Mouse (Mus musculus): Measurements from ENCODE around the gene Ak5.

The Ak5 gene

DNA sequence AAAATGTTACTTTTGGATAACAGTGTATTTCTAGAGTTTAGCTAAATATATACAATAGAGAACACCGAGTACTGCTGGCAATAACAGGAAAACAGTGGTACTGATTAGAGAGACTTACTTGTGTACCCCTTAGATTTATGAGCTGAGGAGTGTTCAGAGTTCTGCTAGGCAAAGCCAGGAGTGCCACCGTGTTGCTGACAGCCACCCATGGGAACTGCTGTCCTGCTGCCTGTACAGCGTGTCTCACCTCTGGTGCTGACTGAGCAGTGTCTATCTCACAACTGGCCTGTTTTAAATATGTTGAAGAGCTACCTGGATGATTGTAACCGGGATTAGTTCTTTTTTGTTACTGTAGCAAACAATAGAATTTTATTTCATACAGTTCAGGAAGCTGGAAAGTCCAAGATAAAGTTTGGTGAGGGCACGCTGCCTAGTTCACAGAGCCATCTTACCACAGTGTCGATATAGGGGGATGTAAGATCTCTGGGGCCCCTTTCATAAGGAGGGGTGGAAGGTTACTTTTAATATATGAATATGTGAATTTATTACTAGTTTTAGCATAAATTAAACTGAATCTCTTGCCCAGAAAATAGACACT, 103.5 kb downstream of the Ak5 start:
- DNase-seq (ENCODE audit: low spot score in 2 of 2): peak in 1 of 2 experiments; percentile 4

DNA sequence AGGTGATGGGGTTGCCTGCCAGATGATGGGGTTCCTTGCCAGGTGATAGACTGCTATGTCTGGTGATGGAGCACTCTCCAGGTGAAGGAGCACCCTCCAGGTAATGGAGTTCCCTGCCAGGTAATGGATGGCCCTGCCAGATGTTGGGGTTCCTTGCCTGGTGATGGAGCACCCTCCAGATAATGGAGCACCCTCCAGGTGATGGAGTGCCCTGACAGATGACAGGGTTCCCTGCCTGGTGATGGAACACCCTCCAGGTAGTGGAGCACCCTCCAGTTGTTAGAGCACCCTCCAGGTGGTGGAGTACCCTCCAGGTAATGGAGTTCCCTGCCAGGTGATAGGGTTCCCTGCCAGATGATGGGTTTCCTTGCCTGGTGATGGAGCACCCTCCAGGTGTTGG, 104.3 kb downstream of the Ak5 start:
- peak in 1 of 2 experiments; percentile 18 for DNase-seq (ENCODE audit: low spot score in 2 of 2)

DNA sequence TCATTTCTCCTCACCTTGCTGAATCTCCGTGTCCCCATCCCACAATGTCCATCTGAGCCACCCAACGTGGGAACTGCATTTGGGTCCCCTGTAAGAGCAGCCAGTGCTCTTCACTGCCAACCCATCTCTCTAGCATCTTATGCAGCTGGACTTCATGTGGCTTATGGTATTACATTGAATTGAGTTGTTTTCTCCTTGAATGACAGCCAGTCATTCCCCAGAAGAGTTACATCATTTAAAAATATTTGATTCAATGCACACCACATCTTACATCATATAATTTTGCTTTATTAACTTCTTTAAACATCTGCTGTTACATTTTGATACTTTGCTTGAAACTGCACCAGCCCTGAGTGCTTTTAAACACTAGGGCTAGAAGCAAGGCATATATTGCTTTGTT, 106.5 kb downstream of the Ak5 start:
- peak in 1 of 2 experiments; percentile 4 for DNase-seq (ENCODE audit: low spot score in 2 of 2)

DNA sequence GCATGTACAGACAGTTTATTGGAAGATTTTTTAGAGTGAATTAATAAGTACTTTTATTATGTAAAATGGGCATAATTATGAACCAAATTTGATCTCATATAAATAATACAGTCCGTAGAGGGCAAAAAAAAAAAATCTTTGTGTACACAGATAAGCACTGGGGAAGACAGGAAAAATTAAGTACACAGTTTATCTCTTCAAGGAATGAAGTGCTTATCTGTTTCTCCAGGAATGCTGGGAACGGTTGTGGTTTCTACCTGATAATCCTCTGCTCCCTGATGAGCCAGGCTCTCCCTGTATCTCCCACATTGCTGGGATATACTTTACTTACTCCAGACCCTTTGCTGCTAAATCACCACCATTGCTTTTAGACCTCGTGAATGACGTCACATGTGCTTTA, 108.9 kb downstream of the Ak5 start:
- DNase-seq (ENCODE audit: low spot score in 2 of 2): no peak

DNA sequence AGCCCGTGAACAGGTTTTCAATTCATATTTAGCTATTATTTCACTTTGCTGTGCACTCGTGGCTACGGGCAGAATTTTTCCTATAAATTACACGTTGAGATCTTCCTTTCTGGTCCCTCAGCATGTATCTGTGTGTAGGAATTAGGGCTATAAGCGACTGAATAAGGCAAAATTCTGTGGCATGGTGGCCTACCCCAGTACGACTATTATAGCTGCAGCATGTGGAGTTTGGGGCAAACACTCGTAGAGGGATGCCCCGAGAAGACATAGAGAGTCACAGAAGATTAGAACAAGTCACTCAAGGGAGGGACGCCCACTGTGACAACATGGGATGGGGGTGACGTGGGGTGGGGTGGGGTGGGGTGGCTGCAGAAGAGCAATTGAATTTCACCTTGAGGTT, 110.1 kb downstream of the Ak5 start:
- DNase-seq (ENCODE audit: low spot score in 2 of 2): no peak

DNA sequence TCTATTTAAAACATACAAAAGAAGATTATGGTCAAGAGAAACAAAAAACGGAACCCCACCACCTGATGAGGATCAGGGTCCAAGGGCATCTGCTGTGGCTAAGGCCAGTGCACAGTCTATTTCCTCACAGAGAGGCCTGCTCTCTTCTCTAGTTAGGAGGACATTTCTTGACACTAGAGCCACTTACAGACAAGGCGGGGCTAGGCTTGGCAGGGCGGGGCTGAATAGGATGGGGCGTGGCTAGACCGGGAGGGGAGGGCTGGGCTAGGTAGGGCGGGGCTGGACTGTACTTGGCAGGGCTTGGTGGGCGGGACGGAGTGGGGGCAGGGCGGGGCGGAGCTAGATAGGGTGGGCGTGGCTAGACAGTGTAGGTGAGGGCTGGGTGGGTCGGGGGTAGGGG, 110.5 kb downstream of the Ak5 start:
- DNase-seq (ENCODE audit: low spot score in 2 of 2): no peak

DNA sequence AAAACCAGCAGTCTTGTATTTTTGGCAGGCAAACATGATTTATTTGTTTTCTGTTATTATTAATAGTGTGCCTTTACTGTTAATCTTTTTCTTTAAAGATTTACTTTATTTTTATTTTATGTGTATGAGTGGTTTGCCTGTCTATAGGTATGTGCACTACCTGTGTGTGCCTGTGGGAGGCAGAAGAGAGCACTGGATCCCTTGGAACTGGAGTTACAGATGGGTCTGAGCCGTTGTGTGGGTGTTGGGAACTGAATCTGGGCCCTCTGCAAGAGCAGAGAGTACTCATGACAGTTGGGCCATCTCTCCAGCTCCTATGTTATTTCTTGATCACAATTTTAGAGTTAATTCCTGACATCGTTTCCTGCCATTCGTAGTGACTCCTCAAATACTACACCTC, 111.2 kb downstream of the Ak5 start:
- DNase-seq (ENCODE audit: low spot score in 2 of 2): no peak

DNA sequence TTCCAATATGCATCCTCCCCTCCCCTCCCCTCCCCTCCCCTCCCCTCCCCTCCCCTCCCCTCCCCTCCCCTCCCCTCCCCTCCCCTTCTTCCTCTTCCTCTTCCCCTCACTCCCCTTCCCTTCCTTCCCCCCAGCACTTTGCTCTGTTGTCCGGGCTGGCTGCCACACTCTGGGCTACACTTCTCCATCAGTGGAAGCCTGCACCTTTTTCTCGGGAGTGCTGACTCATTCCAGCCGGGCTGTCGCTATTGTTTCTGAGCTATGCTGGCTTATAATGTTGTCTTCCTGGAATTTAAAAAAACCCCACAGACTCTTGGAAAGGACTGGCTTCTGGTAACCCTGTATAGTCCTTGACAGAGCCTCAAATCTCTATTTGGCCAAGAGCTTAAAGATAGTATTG, 111.7 kb downstream of the Ak5 start:
- DNase-seq (ENCODE audit: low spot score in 2 of 2): peak in 1 of 2 experiments; percentile 47

DNA sequence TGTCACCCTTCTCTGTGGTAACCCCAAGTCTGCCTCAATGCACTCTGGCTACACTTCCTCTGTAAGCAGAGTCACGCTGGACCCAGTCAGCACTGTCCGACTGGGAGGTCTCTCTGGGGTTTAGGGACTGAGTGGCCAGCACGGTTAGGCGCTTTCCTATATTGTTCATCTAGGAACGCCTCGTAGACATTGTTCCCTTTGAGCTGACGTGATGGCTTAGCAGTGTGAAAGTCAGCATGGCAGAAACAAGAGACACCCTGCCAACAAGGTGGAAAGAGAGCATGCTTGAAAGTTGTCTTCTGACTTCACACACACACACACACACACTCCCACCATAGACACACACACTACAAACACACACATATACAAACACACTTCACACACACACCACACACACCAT, 112.9 kb downstream of the Ak5 start:
- no peak for DNase-seq (ENCODE audit: low spot score in 2 of 2)

DNA sequence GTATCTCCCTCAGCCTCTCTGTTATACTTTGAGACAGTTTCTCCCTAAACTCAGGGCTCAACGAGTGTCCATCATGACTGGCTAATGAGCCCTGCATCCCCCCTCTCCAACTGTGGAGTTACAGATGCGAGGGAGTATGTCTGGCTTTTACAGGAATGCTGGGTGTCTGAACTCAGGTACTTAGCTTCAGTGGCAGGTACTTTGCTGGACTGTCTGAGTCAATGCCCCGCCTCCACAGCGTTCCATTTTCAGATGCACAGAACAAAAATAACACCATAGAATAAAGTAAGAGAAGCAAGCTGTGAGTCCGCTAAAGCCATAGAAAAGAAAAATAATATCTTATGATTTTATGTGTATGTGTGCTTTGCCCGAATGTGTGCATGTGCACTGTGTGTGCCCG, 113.8 kb downstream of the Ak5 start:
- DNase-seq (ENCODE audit: low spot score in 2 of 2): no peak

DNA sequence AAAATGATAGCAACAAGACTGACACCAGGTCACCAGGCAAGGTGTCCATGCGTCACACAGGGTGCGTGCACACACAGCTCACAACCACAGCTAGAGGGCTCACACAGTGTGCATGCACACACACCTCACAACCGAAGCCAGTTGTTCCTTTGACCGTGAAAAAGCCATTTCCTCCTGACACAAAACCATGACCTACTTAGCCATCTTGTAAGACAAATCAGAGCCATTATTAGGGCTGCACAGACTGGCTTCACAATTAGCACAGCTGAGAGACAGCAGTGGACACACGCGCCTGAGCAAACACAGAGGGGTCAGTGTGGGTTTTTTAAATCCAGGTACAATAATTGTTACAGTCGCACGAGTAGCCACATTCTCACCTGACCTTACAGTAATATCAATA, 115.5 kb downstream of the Ak5 start:
- DNase-seq (ENCODE audit: low spot score in 2 of 2): no peak

DNA sequence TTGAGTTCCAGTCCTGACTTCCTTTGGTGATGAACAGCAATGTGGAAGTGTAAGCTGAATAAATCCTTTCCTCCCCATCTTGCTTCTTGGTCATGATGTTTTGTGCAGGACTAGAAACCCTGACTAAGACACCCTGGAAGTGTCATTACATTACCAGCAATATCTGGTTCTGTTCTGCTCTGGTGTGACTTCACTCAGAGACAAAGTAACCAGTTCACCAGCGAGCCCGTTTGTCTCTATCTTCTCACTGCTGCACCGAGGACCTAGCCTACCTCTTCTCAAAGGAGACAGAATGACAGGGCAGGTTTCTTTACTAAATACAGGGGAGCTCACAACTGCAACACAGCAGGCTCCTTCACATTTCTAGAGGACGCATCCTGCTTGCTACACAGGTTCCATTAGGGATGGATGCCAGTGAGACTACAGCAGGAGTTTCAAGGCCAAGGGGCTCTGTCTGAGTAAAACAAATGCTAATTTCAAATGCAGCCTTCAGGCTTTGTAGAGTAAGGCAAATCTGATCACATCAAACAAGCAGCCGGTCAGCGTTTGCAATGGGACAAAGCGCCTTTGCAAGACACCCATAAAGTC, 117.5 kb downstream of the Ak5 start:
- no peak for DNase-seq (ENCODE audit: low spot score in 2 of 2)

DNA sequence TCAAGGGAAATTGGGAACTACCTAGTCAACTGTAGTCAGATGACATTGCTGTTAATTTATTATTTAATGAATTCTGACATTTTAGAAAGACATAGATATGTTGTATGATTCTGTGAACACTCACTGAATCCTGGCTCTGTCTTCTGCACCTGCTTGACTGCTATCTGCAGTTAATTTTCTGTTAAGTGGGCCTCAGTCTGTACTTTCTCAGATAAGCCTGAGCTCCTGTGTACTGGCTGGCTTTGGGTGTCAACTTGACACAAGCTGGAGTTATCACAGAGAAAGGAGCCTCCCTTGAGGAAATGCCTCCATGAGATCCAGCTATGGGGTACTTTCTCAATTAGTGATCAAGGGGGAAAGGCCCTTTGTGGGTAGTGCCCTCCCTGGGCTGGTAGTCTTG, 118.1 kb downstream of the Ak5 start:
- DNase-seq (ENCODE audit: low spot score in 2 of 2): no peak

DNA sequence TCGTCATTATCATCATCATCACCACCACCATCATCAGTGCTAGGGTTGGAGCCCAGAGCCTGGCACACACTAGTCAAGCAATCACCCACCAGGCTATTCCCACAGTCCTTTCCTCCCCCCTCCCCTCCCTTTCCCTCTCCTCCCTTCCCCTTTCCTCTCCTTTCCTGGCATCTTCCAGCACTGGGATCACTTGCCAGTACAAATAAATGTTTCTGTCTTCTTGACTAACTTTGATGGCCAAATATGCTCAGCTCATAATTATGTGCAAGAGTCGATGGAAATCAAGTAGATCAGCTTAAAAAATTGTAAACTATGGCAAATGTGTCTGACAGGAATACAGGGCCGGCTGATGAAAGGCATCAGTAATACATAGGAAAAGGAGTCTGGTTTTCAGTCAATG, 123.2 kb downstream of the Ak5 start:
- DNase-seq (ENCODE audit: low spot score in 2 of 2): no peak

DNA sequence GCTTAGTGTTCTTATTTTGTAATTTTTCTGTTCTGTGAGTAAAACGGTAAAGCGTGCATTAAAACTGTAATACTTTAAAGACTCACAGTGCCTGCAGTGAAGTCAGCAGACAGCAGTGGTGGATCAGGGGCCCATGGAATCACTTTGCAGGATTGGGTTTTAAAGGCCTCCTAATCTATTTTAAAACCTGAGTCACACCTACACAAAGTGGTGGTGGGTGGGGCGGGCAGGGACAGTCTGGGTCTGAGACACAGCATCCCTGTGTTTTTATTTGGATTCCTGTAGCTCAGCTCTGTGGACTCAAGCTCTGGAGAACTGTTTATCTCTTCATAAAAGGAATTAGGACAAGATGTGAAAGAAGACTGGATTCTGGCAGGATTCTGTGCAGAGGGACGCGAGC, 125.9 kb downstream of the Ak5 start:
- no peak for DNase-seq (ENCODE audit: low spot score in 2 of 2)

DNA sequence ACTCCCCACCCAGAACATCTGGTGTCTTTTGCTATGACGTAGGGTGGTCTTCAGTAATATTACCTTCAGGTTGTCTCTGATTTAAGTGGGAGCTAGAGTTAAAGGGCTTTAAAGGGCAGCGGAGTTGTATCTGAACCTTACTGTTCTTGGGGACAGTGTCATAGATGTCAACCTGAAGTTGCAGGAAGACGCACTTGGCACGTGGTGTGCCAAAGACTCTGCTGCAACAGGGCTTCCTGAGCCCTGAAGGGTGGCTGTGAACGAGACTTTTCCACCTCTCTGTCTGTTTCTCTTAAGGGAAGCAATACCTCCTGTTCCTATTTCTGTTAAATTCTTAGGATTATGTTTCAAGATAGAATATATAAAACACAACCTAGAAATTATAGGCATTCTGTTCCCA, 137.8 kb downstream of the Ak5 start:
- DNase-seq (ENCODE audit: low spot score in 2 of 2): no peak

DNA sequence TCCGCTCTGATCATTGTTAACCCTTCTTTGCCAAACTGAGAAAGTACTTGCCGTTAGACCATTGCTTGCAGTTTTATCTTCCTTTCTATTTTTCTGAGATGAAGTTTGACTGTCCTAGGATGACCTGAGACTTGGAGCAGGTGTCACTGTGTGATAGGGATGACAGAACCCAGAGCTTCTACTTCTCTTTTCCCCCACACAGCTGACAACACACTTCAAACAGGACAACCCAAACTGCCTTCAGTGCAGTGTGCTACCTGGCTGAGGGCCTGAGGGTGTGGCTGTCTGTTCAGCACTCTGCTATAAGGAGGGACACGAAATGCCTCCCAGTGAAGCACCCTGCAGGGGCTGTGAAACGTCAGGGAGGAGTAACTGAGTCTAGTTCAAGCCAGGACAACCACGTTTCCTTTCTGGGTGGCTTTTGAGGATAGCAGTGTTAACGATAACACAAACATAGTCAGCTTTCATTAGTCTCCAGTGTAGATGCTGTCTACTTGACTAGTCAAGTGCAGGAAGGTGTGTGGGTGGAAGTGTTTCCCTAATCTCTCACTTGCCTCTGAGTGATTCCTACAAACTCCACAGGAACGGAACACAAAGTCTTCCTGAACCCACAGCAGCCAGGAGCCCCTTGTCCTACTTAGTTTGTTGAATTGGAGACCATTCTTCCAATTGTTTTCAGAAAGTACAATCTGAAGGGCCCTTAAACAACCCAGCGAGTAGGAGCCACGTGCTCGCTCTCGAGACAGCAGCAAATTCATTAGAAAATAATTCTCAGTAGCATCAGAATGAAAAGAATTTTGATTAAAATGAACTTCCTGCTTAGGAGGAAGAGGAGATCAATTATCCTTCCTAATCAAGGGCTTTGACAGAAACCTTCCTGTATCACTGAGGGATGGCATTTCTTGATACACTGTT, 138.8 kb downstream of the Ak5 start:
- DNase-seq (ENCODE audit: low spot score in 2 of 2): no peak

DNA sequence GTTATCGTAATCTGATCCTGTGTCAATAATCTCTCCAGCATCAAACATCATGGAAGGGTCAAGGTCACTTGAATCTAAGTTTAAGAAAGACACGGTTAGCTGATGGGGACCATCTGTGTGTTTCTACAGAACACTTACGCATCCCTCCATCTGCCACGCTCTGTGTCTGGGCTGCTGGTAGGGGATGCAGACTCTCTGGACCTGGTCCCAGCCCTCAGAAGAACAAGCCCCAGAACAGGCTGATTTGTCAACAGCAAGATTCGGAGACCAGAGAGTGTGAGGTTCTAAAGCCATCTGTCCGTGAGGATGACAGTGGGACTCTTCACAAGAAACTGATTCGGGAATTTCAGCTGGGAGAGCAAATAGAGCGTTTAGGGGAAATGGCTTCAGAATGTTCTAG, 141.4 kb downstream of the Ak5 start:
- peak in 1 of 2 experiments; percentile 52 for DNase-seq (ENCODE audit: low spot score in 2 of 2)

DNA sequence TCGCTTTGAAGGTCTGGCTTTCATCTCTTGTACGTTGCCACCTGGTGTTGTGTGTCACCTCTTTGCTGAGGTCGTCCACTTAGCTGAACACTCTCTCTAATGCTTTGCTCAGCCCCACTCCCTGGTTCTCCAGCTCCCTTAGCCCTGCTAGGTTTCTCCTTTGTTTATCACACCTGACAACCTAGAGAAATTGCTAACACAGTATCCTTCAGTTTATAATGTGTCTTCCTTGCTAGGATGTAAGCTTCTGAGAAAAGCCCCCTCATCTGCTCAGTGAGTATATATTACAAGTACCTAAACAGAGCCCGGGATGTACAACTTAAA, 144.9 kb downstream of the Ak5 start:
- no peak for DNase-seq (ENCODE audit: low spot score in 2 of 2)

DNA sequence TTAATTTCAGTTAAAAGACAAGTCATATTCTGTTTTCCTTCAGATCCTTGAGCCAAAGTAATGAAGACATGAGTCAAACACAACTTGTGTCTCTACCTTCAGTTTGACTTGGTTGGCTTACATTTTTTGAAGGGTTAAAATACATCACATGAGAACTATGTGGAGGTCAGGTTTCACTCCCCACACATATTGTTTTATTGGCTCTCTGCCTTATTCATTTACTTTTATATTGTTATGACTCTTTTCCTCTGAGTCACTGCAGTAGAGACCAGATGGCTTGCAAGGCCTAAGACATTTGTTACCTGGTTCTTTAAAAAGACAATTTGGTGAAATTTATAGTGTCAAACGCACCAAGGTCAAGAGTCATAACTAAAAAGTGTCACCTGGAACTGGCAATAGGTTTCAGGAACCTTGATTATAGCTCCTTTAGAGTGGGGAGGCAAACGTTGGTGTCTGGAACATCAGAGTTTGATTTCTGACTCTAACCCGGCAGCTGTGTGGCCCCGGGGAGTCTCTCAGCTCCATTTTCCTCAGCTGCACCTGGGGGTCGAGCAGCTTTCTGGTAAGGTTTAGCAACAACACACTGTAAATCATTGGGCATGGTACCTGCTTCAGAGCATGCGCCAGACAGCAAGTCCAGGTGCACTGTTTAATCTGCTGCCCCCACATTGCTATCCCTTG, 145.4 kb downstream of the Ak5 start:
- DNase-seq (ENCODE audit: low spot score in 2 of 2): no peak

DNA sequence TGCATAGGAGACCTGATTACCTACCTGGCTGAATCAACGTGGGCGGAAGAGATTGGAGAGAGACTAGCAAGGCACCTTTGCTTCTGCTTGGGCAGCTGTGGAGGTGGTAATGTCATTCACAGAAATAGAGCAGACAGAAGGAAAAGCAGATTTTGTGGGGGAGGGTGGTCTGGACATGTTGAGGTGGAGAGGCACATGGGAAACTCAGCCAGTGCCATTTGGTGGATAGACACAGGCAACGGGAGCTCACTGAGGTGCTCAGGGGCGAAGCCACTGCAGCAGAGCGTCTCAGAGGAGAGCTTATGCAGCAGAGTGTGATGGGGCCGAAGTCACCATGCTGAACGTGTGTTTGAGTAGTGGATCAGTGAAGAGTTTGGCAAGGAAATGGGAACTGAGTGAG, 147.1 kb downstream of the Ak5 start:
- no peak for DNase-seq (ENCODE audit: low spot score in 2 of 2)

DNA sequence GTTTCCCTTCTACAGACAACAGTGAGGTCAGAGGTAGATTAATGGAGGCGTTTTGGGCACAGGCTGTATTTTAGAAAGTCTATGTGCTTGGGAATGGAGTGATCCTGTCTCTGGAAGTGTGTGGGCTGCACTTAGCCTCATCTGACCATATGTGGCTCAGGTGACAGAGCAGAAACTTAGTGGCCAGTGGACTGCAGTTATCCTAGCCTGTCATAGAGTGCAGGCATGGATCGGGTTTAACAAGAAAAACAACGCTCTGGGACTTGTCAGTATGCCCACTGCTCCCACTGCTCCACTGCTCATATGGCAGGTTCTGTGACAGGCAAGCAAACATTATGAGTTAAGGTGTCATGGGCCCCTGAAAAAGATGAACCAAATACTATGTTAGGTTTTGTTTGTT, 148.1 kb downstream of the Ak5 start:
- DNase-seq (ENCODE audit: low spot score in 2 of 2): no peak

DNA sequence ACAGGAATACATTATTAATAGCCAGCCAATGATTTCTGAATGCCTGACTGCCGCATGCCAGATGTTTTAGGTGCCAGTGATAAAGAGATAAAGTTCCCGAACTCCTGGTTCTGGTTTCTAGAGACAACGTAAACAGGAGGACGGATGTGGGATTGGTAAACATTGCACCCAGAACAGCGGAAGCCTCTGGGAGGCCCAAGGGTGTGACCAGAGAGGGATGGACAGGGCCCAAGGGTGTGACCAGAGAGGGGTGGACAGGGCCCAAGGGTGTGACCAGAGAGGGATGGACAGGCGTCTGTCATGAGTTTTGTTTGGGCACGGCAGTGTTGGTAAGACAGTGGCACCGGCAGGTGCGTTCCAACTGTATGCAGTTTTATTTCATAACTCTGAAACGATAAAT, 148.6 kb downstream of the Ak5 start:
- no peak for DNase-seq (ENCODE audit: low spot score in 2 of 2)
